Mouse (Mus musculus) fat pad, adult 2 months (tissue): ENCODE data around the gene Wdr45.
"Not testable (repeated sequence)": the region's sequence is repeated elsewhere in the genome, so short reads cannot be mapped to it uniquely, and the experiment has no call there.

Source experiments
- DNase-seq: peaks from one replicate; pipeline ENCODE4 v3.0.0-alpha.2; 2011; ENCODE audit warnings: low read depth, low spot score; ENCODE audit errors: extremely low read depth

Gene Wdr45

GRCm38 (mm10) chrX:7721514-7722281 is 7.6 kb downstream of the Wdr45 start, which contains the start of gene Gm45208:
TSS of gene Gm45208 (plus strand) at chrX:7722245.
- no peak for DNase-seq

DNA sequence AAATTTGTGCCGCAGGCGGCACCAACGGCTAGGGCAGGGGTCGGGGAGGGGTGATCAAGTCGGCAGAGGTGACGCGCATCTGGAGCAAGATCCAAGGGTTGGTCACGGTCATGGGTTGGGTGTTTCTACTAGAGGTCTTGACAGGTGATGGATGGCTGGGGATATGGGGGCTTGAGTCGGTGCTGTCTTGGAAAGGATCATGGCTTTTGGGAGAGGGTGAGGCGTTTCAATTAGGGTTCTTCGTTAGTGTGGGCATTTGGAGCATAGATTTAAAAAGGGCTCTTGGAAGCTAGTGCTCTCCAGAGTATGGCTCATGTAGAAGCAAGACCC is 8.1 kb downstream of the Wdr45 start:
- DNase-seq, result no peak

DNA sequence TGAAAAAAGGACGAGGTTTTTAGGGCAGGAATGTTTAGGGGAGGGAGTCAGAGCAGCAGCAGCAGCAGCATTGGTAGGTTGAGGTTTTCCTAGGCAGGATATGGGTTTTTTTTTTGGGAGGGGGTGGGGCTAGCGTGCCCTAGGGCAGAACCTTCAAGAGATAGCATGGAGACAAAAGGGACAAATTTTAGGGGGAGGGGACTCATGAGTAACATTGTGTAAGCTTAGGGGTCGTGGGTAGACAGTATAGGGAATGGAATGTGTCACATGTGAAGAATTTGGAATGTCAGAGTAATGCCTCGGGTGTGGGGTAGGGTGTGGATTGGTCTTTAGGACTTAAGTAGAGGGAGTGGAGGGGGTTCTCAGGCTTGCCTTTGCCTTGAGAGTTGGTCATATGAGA is 8.6 kb downstream of the Wdr45 start:
- no peak for DNase-seq

DNA sequence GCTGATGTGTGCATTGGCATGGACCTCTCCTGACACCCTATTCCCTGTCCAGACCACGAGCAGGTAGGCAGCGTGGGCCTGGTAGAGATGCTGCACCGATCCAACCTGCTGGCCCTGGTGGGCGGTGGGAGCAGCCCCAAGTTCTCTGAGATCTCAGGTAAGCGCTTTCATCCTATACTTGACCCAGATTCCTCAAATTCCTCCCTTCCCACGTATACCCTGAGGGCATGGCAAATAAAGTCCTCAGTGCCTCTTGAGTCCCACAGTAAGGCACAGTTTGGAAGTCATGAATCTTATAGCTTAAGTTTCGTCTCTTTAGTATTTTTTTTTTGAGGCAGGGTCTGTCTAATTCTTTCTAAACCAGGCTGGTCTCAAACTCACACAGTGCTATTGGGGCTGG is 10.0 kb downstream of the Wdr45 start:
- DNase-seq, result no peak

- no peak for DNase-seq
Observed at GRCm38 (mm10) chrX:7725841-7726240, 11.7 kb downstream of the Wdr45 start.

DNA sequence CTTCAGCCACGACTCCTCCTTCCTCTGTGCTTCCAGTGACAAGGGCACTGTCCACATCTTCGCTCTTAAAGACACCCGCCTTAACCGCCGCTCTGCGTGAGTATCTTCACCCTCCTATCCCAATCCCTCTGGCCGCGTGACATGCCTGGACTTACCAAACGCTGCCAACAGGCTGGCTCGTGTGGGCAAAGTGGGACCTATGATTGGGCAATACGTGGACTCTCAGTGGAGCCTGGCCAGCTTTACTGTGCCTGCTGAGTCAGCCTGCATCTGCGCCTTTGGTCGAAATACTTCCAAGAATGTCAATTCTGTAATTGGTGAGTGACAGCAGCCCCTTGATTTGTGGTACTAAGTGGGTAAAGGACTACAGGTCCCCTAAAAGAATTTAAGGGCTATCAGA is 13.0 kb downstream of the Wdr45 start:
- DNase-seq, result no peak

DNA sequence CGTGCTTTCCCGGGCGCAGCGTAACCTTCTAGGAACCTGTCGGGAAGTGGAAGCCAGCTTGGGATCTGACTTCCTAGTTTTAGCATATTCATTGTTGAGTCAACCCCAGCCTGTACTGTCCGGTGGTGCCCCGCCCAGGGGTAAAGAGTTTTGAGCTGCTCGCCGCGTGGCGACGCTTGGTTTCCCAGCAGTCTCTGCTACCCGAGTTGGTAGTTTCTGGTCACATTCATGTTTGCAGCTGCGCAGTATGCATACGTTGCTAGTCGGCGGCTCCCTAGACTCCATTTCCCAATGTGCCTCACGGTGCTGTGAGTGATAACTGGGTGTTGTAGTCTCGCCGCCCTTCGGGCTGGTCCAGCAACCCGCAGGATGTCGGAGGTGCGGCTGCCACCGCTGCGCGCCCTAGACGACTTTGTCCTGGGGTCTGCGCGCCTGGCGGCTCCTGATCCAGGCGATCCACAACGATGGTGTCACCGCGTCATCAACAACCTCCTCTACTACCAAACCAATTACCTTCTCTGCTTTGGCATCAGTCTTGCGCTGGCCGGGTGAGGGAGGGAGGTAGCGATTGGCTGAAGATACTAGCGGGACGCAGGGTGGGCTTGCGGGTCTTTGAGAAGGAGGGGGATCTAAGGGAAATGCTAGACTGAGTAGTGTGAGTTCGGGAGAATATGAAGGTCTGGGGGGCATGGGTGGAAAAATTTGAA is 14.2 kb downstream of the Wdr45 start, which contains the start of gene Praf2:
Gene Praf2 (plus strand): TSS at position 225 of the 707 bp plus-strand sequence.
- DNase-seq, result no peak

DNA sequence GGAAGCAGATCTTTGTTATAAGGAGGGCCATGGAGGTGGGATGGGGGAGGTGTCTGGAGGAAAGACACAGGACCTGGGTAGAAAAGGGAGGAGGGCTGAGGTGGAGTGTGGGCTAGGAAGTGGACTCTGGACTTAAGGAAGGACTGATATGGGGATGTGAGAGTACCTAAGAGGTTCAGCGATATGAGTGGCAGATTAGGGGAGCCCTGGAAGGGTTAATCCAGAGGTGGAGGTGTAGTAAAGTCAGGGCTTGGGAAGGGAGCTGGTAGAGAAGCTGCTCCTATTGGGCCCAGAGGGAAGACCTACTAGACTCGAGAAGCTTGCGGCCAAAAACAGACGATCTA is 14.8 kb downstream of the Wdr45 start:
- DNase-seq, result no peak

- no peak for DNase-seq
Observed at GRCm38 (mm10) chrX:7733571-7734156, 19.5 kb downstream of the Wdr45 start.

DNA sequence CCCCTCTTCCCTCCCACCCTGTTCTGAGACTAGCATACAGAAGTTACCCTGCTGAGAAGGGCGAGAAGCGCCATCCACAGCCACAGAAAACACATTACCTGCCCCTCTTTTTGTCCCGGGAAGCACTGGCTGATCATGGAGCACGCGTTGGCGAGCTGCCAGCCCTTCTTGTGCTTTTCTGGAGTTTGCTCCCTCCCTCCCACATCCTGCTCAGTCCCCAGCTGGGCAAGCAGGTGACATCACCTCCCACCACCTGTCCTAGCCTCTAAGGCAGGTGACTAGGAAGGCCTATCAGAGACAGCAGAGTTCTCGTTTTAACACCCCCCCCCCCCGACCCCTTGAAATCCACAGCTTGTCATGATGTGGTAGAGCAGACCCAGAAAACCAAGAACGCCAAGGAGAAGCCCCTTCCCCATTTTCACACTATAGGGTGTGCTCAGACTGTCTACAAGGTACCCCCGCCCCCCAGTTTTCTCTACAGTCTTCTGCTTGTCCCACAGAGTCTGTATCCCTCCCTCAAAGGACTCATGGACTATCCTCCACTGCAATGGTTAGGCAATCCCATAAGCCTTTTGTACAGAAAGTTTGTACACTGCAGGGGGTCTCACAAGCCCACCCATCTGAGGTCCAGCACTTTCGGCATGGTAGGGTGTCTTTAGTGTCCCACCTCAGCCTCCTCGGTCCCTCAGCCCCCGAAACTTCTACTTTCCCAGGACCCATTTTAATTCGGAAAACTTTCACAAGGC is 25.4 kb downstream of the Wdr45 start:
- DNase-seq, result no peak

DNA sequence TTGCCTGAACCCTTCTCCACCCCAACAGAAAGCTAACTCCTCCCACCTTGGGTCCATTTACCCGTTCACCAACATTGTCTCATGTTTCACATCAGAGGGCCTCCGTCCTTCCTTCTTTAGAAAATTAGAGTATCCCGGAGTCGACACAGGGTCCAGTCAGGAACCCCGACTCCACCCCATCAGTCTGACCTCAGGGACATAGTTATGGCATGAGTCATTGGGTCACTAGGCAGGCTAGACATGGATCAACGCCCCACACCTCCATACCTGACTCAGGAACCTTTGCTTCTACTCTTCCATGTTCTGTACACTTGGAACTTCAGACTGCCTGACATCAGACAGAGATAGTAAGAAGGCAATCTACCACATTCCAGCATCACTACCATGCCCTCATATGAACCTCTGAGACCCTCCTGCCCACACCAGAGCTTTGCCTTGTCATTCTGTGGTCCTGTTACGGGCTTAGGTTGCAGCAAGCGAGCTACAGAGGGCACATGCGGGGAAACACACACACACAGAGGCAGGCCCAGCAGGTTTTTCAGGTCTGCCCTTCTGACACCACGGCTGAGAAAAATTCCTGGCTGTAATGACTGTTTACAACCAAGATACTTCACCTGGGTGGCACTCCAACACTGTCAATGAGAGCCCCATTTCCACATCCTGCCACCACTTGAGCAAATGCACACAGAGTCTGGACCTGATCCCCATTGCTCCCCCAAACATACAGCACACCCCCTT is 26.1 kb downstream of the Wdr45 start:
- no peak for DNase-seq

DNA sequence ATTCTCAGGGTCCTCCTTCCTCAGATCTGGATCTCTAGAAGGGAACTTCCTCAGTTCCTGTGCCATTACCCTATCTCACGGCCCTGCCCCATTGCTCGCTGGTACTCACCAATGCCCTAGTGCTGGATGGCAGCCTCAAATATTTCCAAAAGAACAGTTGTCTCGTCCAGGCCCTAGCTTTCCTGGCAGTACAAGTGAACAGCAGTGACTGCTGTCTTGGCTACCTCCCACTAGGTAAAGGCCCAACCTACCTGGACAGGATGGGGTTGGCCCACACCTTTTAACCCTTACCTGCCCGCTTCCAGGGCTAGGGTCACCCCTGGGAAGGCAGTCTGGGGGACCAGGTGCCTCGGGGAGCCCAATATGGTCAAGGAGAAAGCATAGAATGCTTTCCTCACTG is 27.0 kb downstream of the Wdr45 start:
- DNase-seq, result no peak

DNA sequence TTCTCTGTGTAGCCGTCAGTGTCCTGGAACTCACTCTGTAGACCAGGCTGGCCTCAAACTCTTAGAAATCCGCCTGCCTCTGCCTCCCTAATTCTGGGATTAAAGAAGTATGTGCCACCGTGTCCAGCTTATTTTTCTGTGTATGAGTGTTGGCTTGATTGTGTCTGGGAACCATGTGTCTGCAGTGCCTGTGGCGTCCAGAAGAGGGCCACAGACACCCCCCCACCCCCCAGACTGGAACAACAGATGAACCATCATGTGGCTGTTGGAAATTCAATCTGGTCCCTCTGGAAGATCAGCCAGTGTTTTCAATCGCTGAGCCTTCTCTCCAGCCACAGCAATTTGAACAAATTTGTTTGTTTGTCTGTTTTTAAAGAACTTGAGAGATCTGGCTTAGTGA is 29.3 kb downstream of the Wdr45 start:
- DNase-seq, result no peak

- DNase-seq, result no peak
Observed at GRCm38 (mm10) chrX:7744940-7745339, 30.8 kb downstream of the Wdr45 start.

DNA sequence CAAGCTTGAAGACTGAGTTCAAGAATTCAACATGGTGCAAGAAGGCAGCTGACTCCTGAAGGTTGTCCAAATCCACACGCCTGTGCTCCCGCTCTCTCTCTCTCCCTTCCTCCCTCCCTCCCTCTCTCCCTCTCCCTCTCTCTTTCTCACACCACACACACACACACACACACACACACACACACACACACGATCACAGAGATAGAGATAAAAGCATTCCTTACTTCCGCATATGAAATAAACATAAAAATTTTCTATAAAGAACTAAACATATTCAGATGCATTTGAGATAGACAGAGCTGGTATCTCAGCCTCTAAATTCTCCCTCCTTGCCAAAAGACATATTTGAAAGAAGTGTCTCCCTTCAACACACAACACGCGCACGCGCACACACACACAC is 31.3 kb downstream of the Wdr45 start:
- DNase-seq, result no peak

- no peak for DNase-seq
Observed at GRCm38 (mm10) chrX:7750432-7751116, 36.4 kb downstream of the Wdr45 start, which contains the start of gene Ccdc120. TSS of gene Ccdc120 (minus strand) at chrX:7750905.

GRCm38 (mm10) chrX:7753627-7754026 is 39.5 kb downstream of the Wdr45 start:
- DNase-seq, result not testable (repeated sequence)

- DNase-seq, result no peak
Observed at GRCm38 (mm10) chrX:7762137-7762920, 48.2 kb downstream of the Wdr45 start, which contains the start of gene Tfe3. TSS of gene Tfe3 (plus strand) at chrX:7762560.

GRCm38 (mm10) chrX:7762921-7763197 is 48.7 kb downstream of the Wdr45 start:
- no peak for DNase-seq
